Mouse (Mus musculus) MEL (cell line): ENCODE data around the gene Erlin1. TPM values are rescaled to one million over a fixed set of nuclear protein-coding genes. Genes with fewer than 3 reads are reported as not detected.

Source experiments
- DNase-seq: peaks from one replicate; pipeline ENCODE4 v3.0.0; 2011; ENCODE audit warnings: low read depth, low spot score
- H3K27ac ChIP-seq: 2 replicates; pipeline ENCODE4 v1.5.1; 2012; ENCODE audit warnings: low read depth, mild to moderate bottlenecking, control low read depth, low read length, moderate library complexity; ENCODE audit not compliant: control insufficient read depth
- H3K27me3 ChIP-seq, 2 experiments: fragments of 150-350 bp in 1 of 2; sonication (generic) in 1 of 2; 2 replicates each; pipeline ENCODE4 v1.6.1; 2012; ENCODE audit warnings: low read length in 2 of 2, mild to moderate bottlenecking in 2 of 2, improper control_type of control experiment in 1 of 2, moderate library complexity in 1 of 2; ENCODE audit not compliant: insufficient read depth in 2 of 2, control insufficient read depth in 1 of 2
- H3K36me3 ChIP-seq, 2 experiments: 2 replicates each; pipeline ENCODE4 v1.6.1; 2012 to 2014; ENCODE audit warnings: low read length in 2 of 2, improper control_type of control experiment in 1 of 2, inconsistent platforms in 1 of 2, mild to moderate bottlenecking in 1 of 2; ENCODE audit not compliant: insufficient read depth in 2 of 2, control insufficient read depth in 1 of 2
- H3K4me1 ChIP-seq, 2 experiments: fragments of 150-350 bp in 1 of 2; sonication (generic) in 1 of 2; 2 replicates each; pipeline ENCODE4 v1.6.1; 2012; ENCODE audit warnings: low read length in 2 of 2, improper control_type of control experiment in 1 of 2, mild to moderate bottlenecking in 1 of 2; ENCODE audit not compliant: insufficient read depth in 2 of 2, control insufficient read depth in 1 of 2
- H3K4me3 ChIP-seq, 2 experiments: fragments of 150-350 bp in 1 of 2; sonication (generic) in 1 of 2; 2 replicates each; pipeline ENCODE4 v1.5.1; 2012; ENCODE audit warnings: low read depth in 2 of 2, low read length in 2 of 2, mild to moderate bottlenecking in 2 of 2, moderate library complexity in 2 of 2, control low read depth in 1 of 2, improper control_type of control experiment in 1 of 2; ENCODE audit not compliant: control insufficient read depth in 1 of 2, insufficient read depth in 1 of 2
- H3K79me2 ChIP-seq: 2 replicates; pipeline ENCODE4 v1.6.1; 2012; ENCODE audit warnings: mild to moderate bottlenecking, low read length, moderate library complexity; ENCODE audit not compliant: control insufficient read depth, poor library complexity, insufficient read depth
- H3K9ac ChIP-seq: 2 replicates; pipeline ENCODE4 v1.6.1; 2012; ENCODE audit warnings: low read depth, mild to moderate bottlenecking, control low read depth, low read length, moderate library complexity; ENCODE audit not compliant: control insufficient read depth, poor library complexity, severe bottlenecking
- H3K9me3 ChIP-seq: fragments of 150-350 bp; sonication (generic); replicated peaks from 2 replicates; pipeline ENCODE4 v1.6.1; 2012; ENCODE audit warnings: mild to moderate bottlenecking, low read length, improper control_type of control experiment, moderate library complexity; ENCODE audit not compliant: insufficient read depth
- BHLHE40 ChIP-seq: IDR thresholded peaks from 2 replicates; pipeline ENCODE4 v1.6.1; 2012; ENCODE audit warnings: low read depth, mild to moderate bottlenecking, inconsistent platforms, low read length, improper control_type of control experiment, borderline replicate concordance
- CHD1 ChIP-seq: IDR thresholded peaks from 2 replicates; pipeline ENCODE4 v1.6.1; 2012; ENCODE audit warnings: low read depth, mild to moderate bottlenecking, inconsistent platforms, low read length, improper control_type of control experiment
- CTCF ChIP-seq, 3 experiments: IDR thresholded peaks in 2 of 3; conservative IDR thresholded peaks in 1 of 3; 2 replicates each; pipeline ENCODE4 v1.5.1; 2011 to 2012; ENCODE audit warnings: low read length in 3 of 3, low read depth in 2 of 3, mild to moderate bottlenecking in 2 of 3, improper control_type of control experiment in 1 of 3, inconsistent platforms in 1 of 3, mixed read lengths in 1 of 3, moderate library complexity in 1 of 3; ENCODE audit not compliant: control insufficient read depth in 1 of 3, insufficient read depth in 1 of 3, poor library complexity in 1 of 3, severe bottlenecking in 1 of 3
- E2F4 ChIP-seq: IDR thresholded peaks from 2 replicates; pipeline ENCODE4 v1.6.1; 2011; ENCODE audit warnings: low read depth, low read length, improper control_type of control experiment, borderline replicate concordance
- EP300 ChIP-seq, 2 experiments: IDR thresholded peaks; 2 replicates each; pipeline ENCODE4 v1.6.1; 2011; ENCODE audit warnings: improper control_type of control experiment in 2 of 2, low read length in 2 of 2, low read depth in 1 of 2, mild to moderate bottlenecking in 1 of 2
- GATA1 ChIP-seq: IDR thresholded peaks from 2 replicates; pipeline ENCODE4 v1.6.1; 2011; ENCODE audit warnings: low read depth, low read length, improper control_type of control experiment
- JUND ChIP-seq: IDR thresholded peaks from 2 replicates; pipeline ENCODE4 v1.6.1; 2011; ENCODE audit warnings: low read depth, mild to moderate bottlenecking, improper control_type of control experiment, low read length
- KAT2A ChIP-seq: conservative IDR thresholded peaks from 2 replicates; pipeline ENCODE4 v1.6.1; 2012; ENCODE audit warnings: low read depth, low read length, improper control_type of control experiment, inconsistent platforms
- MAFK ChIP-seq: IDR thresholded peaks from 2 replicates; pipeline ENCODE4 v1.6.1; 2011; ENCODE audit warnings: low read depth, mild to moderate bottlenecking, low read length, improper control_type of control experiment, borderline replicate concordance
- MYC ChIP-seq: IDR thresholded peaks from 2 replicates; pipeline ENCODE4 v1.6.1; 2011; ENCODE audit warnings: low read depth, mild to moderate bottlenecking, low read length, improper control_type of control experiment, moderate library complexity
- NELFE ChIP-seq: IDR thresholded peaks from 2 replicates; pipeline ENCODE4 v1.6.1; 2011; ENCODE audit warnings: low read depth, low read length, improper control_type of control experiment
- POLR2A ChIP-seq, 2 experiments: IDR thresholded peaks; 2 replicates each; pipeline ENCODE4 v1.6.1; 2011 to 2012; ENCODE audit warnings: low read length in 2 of 2, mild to moderate bottlenecking in 2 of 2, control low read depth in 1 of 2, improper control_type of control experiment in 1 of 2, low read depth in 1 of 2, moderate library complexity in 1 of 2; ENCODE audit not compliant: control insufficient read depth in 1 of 2, insufficient read depth in 1 of 2, poor library complexity in 1 of 2
- POLR2AphosphoS2 ChIP-seq: IDR thresholded peaks from 2 replicates; pipeline ENCODE4 v1.6.1; 2011; ENCODE audit warnings: low read length, improper control_type of control experiment
- POLR2AphosphoS5 ChIP-seq: IDR thresholded peaks from 2 replicates; pipeline ENCODE4 v1.6.1; 2012; ENCODE audit warnings: low read depth, borderline replicate concordance, mild to moderate bottlenecking, inconsistent platforms, low read length, moderate library complexity, mixed read lengths
- RAD21 ChIP-seq: IDR thresholded peaks from 2 replicates; pipeline ENCODE4 v1.6.1; 2011; ENCODE audit warnings: mild to moderate bottlenecking, low read depth, low read length, improper control_type of control experiment
- RCOR1 ChIP-seq: IDR thresholded peaks from 2 replicates; pipeline ENCODE4 v1.6.1; 2012; ENCODE audit warnings: low read depth, mild to moderate bottlenecking, inconsistent platforms, low read length, improper control_type of control experiment
- SIN3A ChIP-seq: IDR thresholded peaks from 2 replicates; pipeline ENCODE4 v1.6.1; 2012; ENCODE audit warnings: low read length, improper control_type of control experiment, inconsistent platforms
- TCF12 ChIP-seq: IDR thresholded peaks from 2 replicates; pipeline ENCODE4 v1.6.1; 2014; ENCODE audit warnings: low read depth, mild to moderate bottlenecking, inconsistent platforms, low read length, improper control_type of control experiment, moderate library complexity
- UBTF ChIP-seq: IDR thresholded peaks from 2 replicates; pipeline ENCODE4 v1.6.1; 2012; ENCODE audit warnings: low read depth, mild to moderate bottlenecking, inconsistent platforms, low read length, improper control_type of control experiment, moderate library complexity, borderline replicate concordance; ENCODE audit not compliant: insufficient read depth
- USF2 ChIP-seq, 2 experiments: IDR thresholded peaks; 2 replicates each; pipeline ENCODE4 v1.6.1; 2011 to 2012; ENCODE audit warnings: improper control_type of control experiment in 2 of 2, low read length in 2 of 2, borderline replicate concordance in 1 of 2, inconsistent platforms in 1 of 2, low read depth in 1 of 2, mild to moderate bottlenecking in 1 of 2; ENCODE audit not compliant: insufficient read depth in 1 of 2
- ZKSCAN1 ChIP-seq: IDR thresholded peaks from 2 replicates; pipeline ENCODE4 v1.6.1; 2012; ENCODE audit warnings: low read depth, mild to moderate bottlenecking, inconsistent platforms, low read length, improper control_type of control experiment, moderate library complexity
- ZMIZ1 ChIP-seq: IDR thresholded peaks from 2 replicates; pipeline ENCODE4 v1.6.1; 2012; ENCODE audit warnings: low read depth, mild to moderate bottlenecking, inconsistent platforms, low read length, improper control_type of control experiment, moderate library complexity
- ZNF384 ChIP-seq: IDR thresholded peaks from 2 replicates; pipeline ENCODE4 v1.6.1; 2012; ENCODE audit warnings: low read depth, mild to moderate bottlenecking, inconsistent platforms, low read length, improper control_type of control experiment
- polyA plus RNA-seq, 2 experiments: library from polyadenylated mRNA; stranded (reverse) in 1 of 2; unstranded in 1 of 2; fragments of >175 nt in 1 of 2; fragments of >200 nt in 1 of 2; gene quantifications; 2 replicates each; pipeline versions ENCODE4 v1.2.1 to v1.2.4; 2012; ENCODE audit warnings: low replicate concordance in 2 of 2, low read depth in 1 of 2; ENCODE audit not compliant: insufficient read length in 2 of 2, insufficient read depth in 1 of 2, missing spikeins in 1 of 2
- total RNA-seq: library from RNA; depleted of rRNA; stranded (reverse); fragments of 300-350 nt; gene quantifications from 2 replicates; pipeline ENCODE4 v1.2.3, GENCODE M21; 2012

Gene Erlin1
- total and polyA plus RNA-seq, 3 experiments: 25.0 to 108 (median 39.5) TPM

GRCm38 (mm10) chr19:44063773-44064172 lies 5.8 kb downstream of the Erlin1 start:
- TF ChIP-seq UBTF: no peak
- TF ChIP-seq POLR2A (IDR thresholded peaks at IDR 0.05; ENCODE audit: control insufficient read depth in 1 of 2, insufficient read depth in 1 of 2, low read depth in 1 of 2, low read length in 2 of 2, poor library complexity in 1 of 2): no peak
- no peak for DNase-seq
- Histone ChIP-seq H3K79me2 (peaks cover 15% of the 10 kb centered on the region), H3K27me3 (no peaks in the 10 kb centered on the region), H3K4me1 (peaks cover 8 to 12% of the 10 kb centered on the region in 2 experiments; a peak in 2 of 4 replicates), H3K9me3 (no peaks in the 10 kb centered on the region), H3K9ac (no peak overlapping the region), H3K4me3 (no peak overlapping the region), H3K27ac (no peak overlapping the region), H3K36me3 (peaks cover 22 to 64% of the 10 kb centered on the region in 2 experiments)

- DNase-seq: no peak
- Histone ChIP-seq H3K79me2 (no peaks in the 10 kb centered on the region; the same call in 1 of the 2 replicates), H3K4me1 (no peaks in the 10 kb centered on the region), H3K9me3 (no peaks in the 10 kb centered on the region), H3K27ac (no peak overlapping the region), H3K4me3 (no peak overlapping the region), H3K9ac (no peak overlapping the region), H3K36me3 (peaks cover 5 to 56% of the 10 kb centered on the region in 2 experiments; a peak in 3 of 4 replicates), H3K27me3 (no peaks in the 10 kb centered on the region)
- TF ChIP-seq USF2 (IDR thresholded peaks at IDR 0.05; ENCODE audit: borderline replicate concordance in 1 of 2, insufficient read depth in 1 of 2, low read depth in 1 of 2, low read length in 2 of 2) (0 out of 4 replicates have a peak, but pooled peaks of 1 of the 2 experiments have one; percentile 8), BHLHE40 (no peak)
These were observed 9.4 kb downstream of the Erlin1 start for GRCm38 (mm10) chr19:44060226-44060625.

- H3K4me3 ChIP-seq: no peak overlapping the region
- H3K27ac ChIP-seq: no peak overlapping the region
- H3K4me1 ChIP-seq: peaks cover 4 to 7% of the 10 kb centered on the region in 2 experiments
- H3K79me2 ChIP-seq: no peaks in the 10 kb centered on the region; the same call in 1 of the 2 replicates
- TF ChIP-seq KAT2A: no peak
- TF ChIP-seq NELFE: no peak
- no peak for TF ChIP-seq POLR2A (IDR thresholded peaks at IDR 0.05; ENCODE audit: control insufficient read depth in 1 of 2, insufficient read depth in 1 of 2, low read depth in 1 of 2, low read length in 2 of 2, poor library complexity in 1 of 2)
- no peak for TF ChIP-seq POLR2AphosphoS2
- TF ChIP-seq ZMIZ1: no peak
- no peak for TF ChIP-seq ZNF384
- no peak for TF ChIP-seq MYC
- TF ChIP-seq JUND: no peak
- no peak for TF ChIP-seq CTCF (IDR thresholded peaks at IDR 0.05 in 2 of 3, conservative IDR thresholded peaks at IDR 0.05 in 1 of 3; ENCODE audit: control insufficient read depth in 1 of 3, insufficient read depth in 1 of 3, low read depth in 2 of 3, low read length in 3 of 3, poor library complexity in 1 of 3, severe bottlenecking in 1 of 3)
- no peak for TF ChIP-seq TCF12
- no peak for TF ChIP-seq CHD1
- TF ChIP-seq RAD21: no peak
- no peak for TF ChIP-seq MAFK
- TF ChIP-seq GATA1: no peak
- no peak for TF ChIP-seq SIN3A
- no peak for TF ChIP-seq ZKSCAN1
- no peak for TF ChIP-seq RCOR1
- TF ChIP-seq POLR2AphosphoS5: no peak
- TF ChIP-seq EP300 (IDR thresholded peaks at IDR 0.05; ENCODE audit: low read depth in 1 of 2, low read length in 2 of 2): no peak
- no peak for TF ChIP-seq E2F4
- H3K36me3 ChIP-seq: peaks cover 12 to 40% of the 10 kb centered on the region in 2 experiments
- DNase-seq: no peak
- H3K9me3 ChIP-seq: no peaks in the 10 kb centered on the region
- no peak overlapping the region for H3K9ac ChIP-seq
- no peaks in the 10 kb centered on the region for H3K27me3 ChIP-seq
These were observed 14.3 kb downstream of the Erlin1 start for GRCm38 (mm10) chr19:44055173-44055826.
